Mouse (Mus musculus) G1E (cell line): ENCODE results near the gene Arpc3. TPM values are rescaled to one million over a fixed set of nuclear protein-coding genes. Genes with fewer than 3 reads are reported as not detected.

Source experiments
- ATAC-seq: 2 replicates; pipeline ENCODE4 v1.8.0; 2016; ENCODE audit warnings: mild to moderate bottlenecking; ENCODE audit not compliant: insufficient number of reproducible peaks, poor library complexity, low FRiP score, severe bottlenecking; ENCODE audit errors: extremely low read depth
- DNase-seq: peaks from one replicate; pipeline ENCODE4 v3.0.0; 2012; ENCODE audit warnings: low spot score
- H3K27me3 ChIP-seq: 2 replicates; pipeline ENCODE4 v1.6.1; 2012; ENCODE audit warnings: mild to moderate bottlenecking, low read length, inconsistent platforms; ENCODE audit not compliant: insufficient read depth
- H3K36me3 ChIP-seq: replicated peaks from 2 replicates; pipeline ENCODE3; 2012; ENCODE audit warnings: mild to moderate bottlenecking, inconsistent platforms
- H3K4me1 ChIP-seq: 2 replicates; pipeline ENCODE4 v1.6.1; 2012; ENCODE audit warnings: low read depth, low read length, inconsistent platforms, mixed read lengths; ENCODE audit not compliant: insufficient read depth
- H3K4me3 ChIP-seq: 2 replicates; pipeline ENCODE4 v1.5.1; 2012; ENCODE audit warnings: low read depth, mild to moderate bottlenecking, inconsistent platforms, low read length, moderate library complexity, mixed read lengths
- H3K9me3 ChIP-seq: replicated peaks from 2 replicates; pipeline ENCODE4 v1.6.1; 2012; ENCODE audit warnings: inconsistent platforms
- CTCF ChIP-seq: IDR thresholded peaks from 2 replicates; pipeline ENCODE4 v1.5.1; 2012; ENCODE audit warnings: low read depth, low read length, inconsistent platforms, mixed read lengths
- GATA1 ChIP-seq: IDR thresholded peaks from 2 replicates; pipeline ENCODE4 v1.6.1; 2012; ENCODE audit warnings: borderline replicate concordance, low read length, inconsistent platforms, mixed read lengths
- GATA2 ChIP-seq: IDR thresholded peaks from 2 replicates; pipeline ENCODE4 v1.6.1; 2012; ENCODE audit warnings: low read depth, low read length, inconsistent platforms, borderline replicate concordance
- POLR2AphosphoS5 ChIP-seq: IDR thresholded peaks from 2 replicates; pipeline ENCODE4 v1.6.1; 2012; ENCODE audit warnings: low read depth, low read length, inconsistent platforms; ENCODE audit not compliant: insufficient replicate concordance
- TAL1 ChIP-seq: conservative IDR thresholded peaks from 2 replicates; pipeline ENCODE4 v1.6.1; 2012; ENCODE audit warnings: low read depth, low read length, inconsistent platforms, mixed read lengths
- polyA plus RNA-seq: library from polyadenylated mRNA; stranded (reverse); fragments of >175 nt; gene quantifications from 2 replicates; pipeline ENCODE4 v1.2.3, GENCODE M21; 2012
- total RNA-seq, 2 experiments: library from RNA; stranded (forward) in 1 of 2; stranded (reverse) in 1 of 2; fragments of 200-1000 nt in 1 of 2; fragments of >200 nt in 1 of 2; fragmentation: Nextera tagmentation in 1 of 2; gene quantifications; 2 replicates each; pipeline ENCODE4 v1.2.3; 2014 to 2017

The Arpc3 gene
- 104 and 112 TPM in 2 replicates for total RNA-seq (2014; fragmentation: Nextera tagmentation)
- 708 and 715 TPM in 2 replicates for total RNA-seq (2017)
- polyA plus RNA-seq = 31.1 and 47.6 TPM in 2 replicates

GRCm38 (mm10) chr5:122391786-122392180, at the start of gene Arpc3:
TSS of gene Arpc3 (plus strand) at chr5:122391878.
- H3K9me3 ChIP-seq = no peaks in the 10 kb centered on the region
- peaks cover 47% of the 10 kb centered on the region for H3K36me3 ChIP-seq
- TF ChIP-seq CTCF = peak; percentile 73
- no peak for TF ChIP-seq GATA1
- peaks cover 23% of the 10 kb centered on the region for H3K4me1 ChIP-seq
- H3K27me3 ChIP-seq = no peaks in the 10 kb centered on the region
- ATAC-seq (peak; percentile 89), DNase-seq (peak; percentile 71)
- H3K4me3 ChIP-seq = peak within 1 kb of the TSS; percentile 94

DNA sequence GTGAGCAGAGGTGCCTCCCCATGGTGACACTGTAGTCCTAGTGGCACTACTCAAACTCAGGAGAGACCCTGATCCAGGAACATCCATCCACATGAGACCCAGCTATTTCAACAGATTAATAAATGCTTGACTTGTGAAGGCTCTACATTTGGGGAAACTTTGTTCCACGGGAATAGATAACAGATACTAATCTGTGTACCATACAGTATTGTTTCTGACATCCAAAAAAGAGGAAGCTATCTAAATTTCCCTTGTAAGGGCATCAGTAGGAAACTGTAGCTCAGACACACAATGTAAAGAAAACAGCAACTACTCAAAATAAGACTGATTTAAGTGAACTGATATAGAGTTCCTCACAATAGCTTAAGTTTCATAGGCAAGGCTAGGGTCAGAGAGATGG, 48.8 kb upstream of the Arpc3 start:
- TF ChIP-seq GATA1 (no peak), POLR2AphosphoS5 (no peak), CTCF (no peak), TAL1 (no peak), GATA2 (no peak)
- no peak for DNase-seq
- H3K27me3 ChIP-seq = no peaks in the 10 kb centered on the region
- peaks cover 9% of the 10 kb centered on the region for H3K9me3 ChIP-seq
- H3K36me3 ChIP-seq = peaks cover 43% of the 10 kb centered on the region
- H3K4me3 ChIP-seq = no peak overlapping the region
- H3K4me1 ChIP-seq = peaks cover 10% of the 10 kb centered on the region
- no peak for ATAC-seq

- Histone ChIP-seq H3K36me3 (peaks cover 42% of the 10 kb centered on the region), H3K4me1 (peaks cover 10% of the 10 kb centered on the region), H3K9me3 (peaks cover 9% of the 10 kb centered on the region), H3K4me3 (no peak overlapping the region), H3K27me3 (no peaks in the 10 kb centered on the region)
- no peak for TF ChIP-seq POLR2AphosphoS5
- no peak for TF ChIP-seq TAL1
- no peak for TF ChIP-seq CTCF
- ATAC-seq (no peak), DNase-seq (no peak)
Measured at GRCm38 (mm10) chr5:122343768-122344167, 47.9 kb upstream of the Arpc3 start.

DNA sequence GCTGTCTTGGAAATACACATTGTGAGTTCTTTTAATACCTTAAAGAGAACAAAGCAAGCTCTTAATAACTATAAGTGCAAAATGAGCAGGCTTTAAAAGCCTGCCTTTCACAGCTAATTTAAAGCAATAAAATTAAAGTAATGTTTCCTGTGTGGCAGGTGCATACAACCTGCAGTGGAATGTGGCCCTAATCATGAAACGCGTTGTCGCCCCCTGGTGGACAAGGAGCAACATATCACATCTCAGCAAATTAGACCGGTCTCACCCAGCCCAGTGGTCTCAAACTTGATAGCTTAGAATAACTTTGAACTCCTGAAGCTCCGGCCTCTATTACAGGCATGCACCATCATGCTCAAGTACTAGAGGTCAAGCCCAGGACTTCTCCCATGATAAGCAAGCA, 47.4 kb upstream of the Arpc3 start:
- Histone ChIP-seq H3K9me3 (peaks cover 9% of the 10 kb centered on the region), H3K36me3 (peaks cover 41% of the 10 kb centered on the region), H3K4me1 (peaks cover 10% of the 10 kb centered on the region), H3K4me3 (no peak overlapping the region), H3K27me3 (no peaks in the 10 kb centered on the region)
- DNase-seq (peak; percentile 47), ATAC-seq (no peak)
- no peak for TF ChIP-seq GATA2
- no peak for TF ChIP-seq TAL1
- TF ChIP-seq POLR2AphosphoS5 = no peak
- TF ChIP-seq CTCF = peak; percentile 62

- no peak for ATAC-seq
- Histone ChIP-seq H3K4me3 (no peak overlapping the region), H3K36me3 (peaks cover 38% of the 10 kb centered on the region), H3K9me3 (peaks cover 9% of the 10 kb centered on the region), H3K27me3 (no peaks in the 10 kb centered on the region), H3K4me1 (peaks cover 10% of the 10 kb centered on the region)
- TF ChIP-seq GATA1 (no peak), GATA2 (no peak), POLR2AphosphoS5 (no peak), TAL1 (no peak), CTCF (no peak)
- no peak for DNase-seq
Measured at GRCm38 (mm10) chr5:122345777-122346176, 45.9 kb upstream of the Arpc3 start.

- peaks cover 26% of the 10 kb centered on the region for H3K4me1 ChIP-seq
- TF ChIP-seq TAL1 = no peak
- TF ChIP-seq GATA2 = no peak
- no peak for TF ChIP-seq POLR2AphosphoS5
- no peak for TF ChIP-seq CTCF
- no peak for TF ChIP-seq GATA1
Measured at GRCm38 (mm10) chr5:122353807-122354491, 37.7 kb upstream of the Arpc3 start, which contains the start of the genes Rad9b and Vps29. TSS of gene Rad9b (minus strand) at chr5:122354233. TSS of gene Vps29 (plus strand) at chr5:122354369.

More at GRCm38 (mm10) chr5:122353807-122354491, 37.7 kb upstream of the Arpc3 start, which contains the start of the genes Rad9b and Vps29:
- Histone ChIP-seq H3K27me3 (no peaks in the 10 kb centered on the region), H3K4me3 (peak within 1 kb of the TSS; percentile 93), H3K36me3 (peaks cover 42% of the 10 kb centered on the region), H3K9me3 (no peaks in the 10 kb centered on the region)
- DNase-seq (peak; percentile 90), ATAC-seq (peak; percentile 90)
